Mouse (Mus musculus) cerebellum, adult 9-11 months (tissue): ENCODE results near the gene Col20a1.
A peak's percentile ranks its signal among the peaks of the same experiment; 100 is the strongest.

Experiments
- DNase-seq: peaks from one replicate; pipeline ENCODE4 v3.0.0; 2022

Col20a1 gene

GRCm38 (mm10) chr2:180986449-180986848, at the start of gene Col20a1:
Gene Col20a1 (plus strand): TSS chr2:180986535.
- DNase-seq: no peak

- DNase-seq: no peak
Measured at GRCm38 (mm10) chr2:180940187-180940586, 46.1 kb upstream of the Col20a1 start.

- no peak for DNase-seq
Measured at GRCm38 (mm10) chr2:180941869-180942268, 44.5 kb upstream of the Col20a1 start.

GRCm38 (mm10) chr2:180949947-180950346, 36.4 kb upstream of the Col20a1 start:
- no peak for DNase-seq

- peak; percentile 50 for DNase-seq
Measured at GRCm38 (mm10) chr2:180952731-180953171, 33.6 kb upstream of the Col20a1 start.

- DNase-seq: no peak
Measured at GRCm38 (mm10) chr2:180953638-180954037, 32.7 kb upstream of the Col20a1 start.

GRCm38 (mm10) chr2:180954061-180955047, 32.0 kb upstream of the Col20a1 start, which contains the start of gene Nkain4:
Gene Nkain4 (minus strand): TSS chr2:180954699.
- peak; percentile 66 for DNase-seq

GRCm38 (mm10) chr2:180959605-180960004, 26.7 kb upstream of the Col20a1 start:
- DNase-seq: no peak

- DNase-seq: no peak
Measured at GRCm38 (mm10) chr2:180960187-180960586, 26.1 kb upstream of the Col20a1 start.

DNA sequence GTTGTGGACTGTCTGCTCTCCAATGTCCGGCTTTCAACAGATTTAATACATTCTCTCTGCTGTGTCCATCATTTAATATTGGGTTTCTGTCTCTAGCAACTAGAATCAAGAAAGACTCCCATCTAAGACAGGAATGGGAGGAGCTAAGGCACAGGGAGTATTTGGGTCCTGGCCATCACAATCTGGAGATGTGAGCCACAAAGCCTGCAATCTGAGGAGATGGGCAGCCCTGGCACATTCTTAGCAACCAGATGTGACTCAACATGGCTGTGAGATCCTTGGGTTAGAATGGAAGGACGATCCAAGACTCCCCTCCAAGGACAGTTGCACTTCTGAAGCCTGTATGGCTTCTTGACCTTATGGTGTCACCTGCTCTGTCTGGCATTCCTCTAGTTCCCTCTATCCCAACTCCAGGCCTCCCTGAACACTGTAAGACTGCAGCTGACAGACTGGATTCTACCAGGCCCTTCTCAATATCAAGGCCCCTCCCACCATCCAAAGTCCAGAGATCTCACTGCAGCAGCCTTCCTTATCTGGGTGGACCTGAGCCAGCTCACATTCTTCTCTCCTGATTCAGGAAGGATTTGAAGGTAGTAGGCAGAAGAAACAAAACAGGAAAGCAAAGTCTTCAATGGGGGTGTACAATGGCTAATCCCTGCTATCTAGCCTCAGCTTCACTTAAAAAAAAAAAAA, 23.6 kb upstream of the Col20a1 start:
- DNase-seq: no peak

DNA sequence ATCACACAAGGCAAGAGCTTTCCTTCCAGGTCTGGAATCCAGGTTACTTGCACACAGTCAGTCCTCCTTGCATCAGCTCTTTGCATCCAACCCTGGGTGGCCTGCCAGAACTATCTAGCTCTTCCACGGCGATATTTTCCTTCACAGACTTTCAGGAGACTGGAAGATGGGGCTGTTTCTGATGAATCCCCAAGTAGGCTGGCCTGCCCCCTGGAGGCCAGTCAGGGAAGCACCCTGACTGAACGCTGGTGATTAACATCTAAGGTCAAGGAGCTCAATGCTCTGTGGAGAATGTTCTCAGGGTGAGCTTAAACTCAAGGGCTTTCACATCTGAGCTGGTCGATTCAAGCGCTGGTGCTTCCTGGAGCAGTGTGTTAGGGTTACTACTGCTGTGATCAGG, 22.4 kb upstream of the Col20a1 start:
- DNase-seq: peak; percentile 77

DNA sequence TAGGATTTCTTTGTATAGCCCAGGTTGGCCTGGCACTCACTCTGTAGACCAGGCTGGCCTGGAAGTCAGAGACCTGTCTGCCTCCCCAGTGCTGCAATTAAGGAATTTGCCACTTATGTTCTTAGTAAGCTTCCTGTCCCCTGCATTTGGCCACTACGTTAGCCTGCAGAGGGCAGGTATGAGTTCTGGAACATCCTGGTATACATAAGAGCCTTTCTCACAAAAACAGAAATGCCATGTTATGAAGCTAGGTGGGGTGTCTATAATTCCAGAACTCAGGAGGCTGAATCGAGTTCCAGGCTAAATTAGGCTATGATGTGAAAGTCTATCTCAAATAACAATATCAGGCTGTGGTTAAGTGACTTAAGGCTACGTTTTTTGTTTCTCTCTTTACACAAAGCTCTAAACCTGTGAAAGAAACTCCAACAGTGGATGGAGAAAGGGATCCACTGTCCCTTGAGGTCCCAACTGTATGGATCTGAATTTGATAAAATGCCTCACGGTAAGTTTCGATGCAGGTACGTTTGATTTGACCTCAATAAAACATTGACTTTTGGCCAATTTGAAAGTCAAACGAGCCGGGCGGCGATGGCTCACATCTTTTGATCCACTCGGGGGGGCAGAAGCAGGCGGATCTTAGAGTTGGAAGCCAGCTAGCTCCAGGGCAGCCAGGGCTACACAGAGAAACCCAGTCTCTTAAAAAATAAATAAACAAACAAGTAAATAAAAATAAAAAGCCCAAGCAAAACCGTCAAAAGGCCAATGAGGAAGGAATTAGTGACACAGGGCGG, 20.0 kb upstream of the Col20a1 start:
- DNase-seq: peak; percentile 50

GRCm38 (mm10) chr2:180967010-180967763, 19.1 kb upstream of the Col20a1 start, which contains the start of gene Arfgap1:
Gene Arfgap1 (plus strand): TSS chr2:180967225.
- peak; percentile 95 for DNase-seq

GRCm38 (mm10) chr2:180981133-180981532, 5.2 kb upstream of the Col20a1 start:
- DNase-seq: no peak

GRCm38 (mm10) chr2:180985635-180986034, 700 bp upstream of the Col20a1 start:
- DNase-seq: no peak

GRCm38 (mm10) chr2:180987001-180987400, 666 bp downstream of the Col20a1 start:
- DNase-seq: no peak

DNA sequence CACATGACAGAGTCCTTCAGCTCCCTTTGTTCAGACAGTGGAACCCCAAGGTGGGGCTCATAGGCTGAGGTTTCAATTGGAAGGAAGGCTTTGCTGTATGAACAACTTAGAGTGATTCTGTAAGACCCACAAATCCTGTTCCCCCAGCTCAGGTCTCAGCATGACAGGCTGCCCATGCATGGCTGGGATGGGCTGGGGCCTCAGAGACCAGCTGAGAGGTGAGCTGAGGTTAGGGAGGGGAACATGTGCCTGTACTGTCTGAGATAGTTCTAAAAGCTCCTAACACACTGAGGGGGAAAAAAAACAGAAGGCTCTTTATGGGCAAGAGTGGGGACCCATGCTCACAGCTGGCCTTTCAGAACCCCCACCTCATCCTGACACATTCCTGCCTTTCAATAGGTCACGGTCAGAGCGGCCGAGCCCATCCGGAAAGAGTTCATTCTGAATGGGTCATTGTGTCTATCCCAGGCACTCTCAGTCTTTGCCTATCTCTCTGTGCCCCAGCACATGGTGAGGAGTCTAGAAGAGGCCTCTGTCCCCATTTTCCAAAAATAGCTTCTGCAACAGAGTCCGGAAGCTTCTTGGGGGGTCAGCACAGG, 1.2 kb downstream of the Col20a1 start:
- no peak for DNase-seq

DNA sequence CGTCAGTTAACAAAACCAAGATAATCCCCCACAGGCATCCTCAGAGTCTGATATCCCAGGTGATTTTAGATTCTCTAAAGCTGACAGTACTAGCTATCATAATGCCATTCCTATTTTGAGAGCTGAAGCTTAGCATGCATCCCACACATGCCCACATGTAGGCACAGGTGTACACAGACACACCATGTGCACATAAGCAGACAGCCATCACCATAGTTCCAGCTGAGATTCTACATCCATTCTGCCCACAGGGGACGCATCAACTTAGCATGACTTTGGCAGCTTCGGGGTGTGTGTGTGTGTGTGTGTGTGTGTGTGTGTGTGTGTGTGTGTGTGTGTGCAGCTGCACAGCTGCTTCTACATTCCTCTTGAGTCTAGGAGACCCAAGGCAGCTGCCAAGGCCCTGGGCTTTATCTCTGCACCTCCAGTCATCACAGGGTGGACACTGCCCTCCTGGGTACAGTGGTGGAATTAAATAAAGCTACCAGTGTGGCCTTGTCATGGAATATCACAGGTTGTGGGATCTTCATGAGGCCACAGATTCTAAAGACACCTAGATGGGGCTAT, 2.1 kb downstream of the Col20a1 start:
- DNase-seq: no peak

GRCm38 (mm10) chr2:180988948-180989347, 2.6 kb downstream of the Col20a1 start:
- DNase-seq: no peak

DNA sequence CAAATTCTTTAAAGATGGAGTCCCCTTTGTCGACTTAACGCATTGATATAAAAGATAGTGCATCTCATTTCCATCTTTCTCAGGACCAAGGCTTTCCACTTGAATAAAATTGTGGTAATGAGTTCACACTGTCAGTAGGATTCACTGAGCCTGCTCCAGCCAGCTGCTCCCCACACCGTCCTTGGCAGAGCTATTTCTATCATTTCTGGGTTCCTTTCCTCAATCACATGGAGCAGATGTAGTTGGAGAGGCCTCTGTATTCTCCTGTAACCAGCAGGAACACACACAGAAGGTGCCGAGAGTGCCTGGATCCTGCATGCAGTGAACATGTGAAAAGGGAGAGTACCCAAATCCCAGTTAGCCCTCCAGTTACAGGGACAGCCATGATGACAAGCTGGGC, 4.0 kb downstream of the Col20a1 start:
- DNase-seq: no peak

DNA sequence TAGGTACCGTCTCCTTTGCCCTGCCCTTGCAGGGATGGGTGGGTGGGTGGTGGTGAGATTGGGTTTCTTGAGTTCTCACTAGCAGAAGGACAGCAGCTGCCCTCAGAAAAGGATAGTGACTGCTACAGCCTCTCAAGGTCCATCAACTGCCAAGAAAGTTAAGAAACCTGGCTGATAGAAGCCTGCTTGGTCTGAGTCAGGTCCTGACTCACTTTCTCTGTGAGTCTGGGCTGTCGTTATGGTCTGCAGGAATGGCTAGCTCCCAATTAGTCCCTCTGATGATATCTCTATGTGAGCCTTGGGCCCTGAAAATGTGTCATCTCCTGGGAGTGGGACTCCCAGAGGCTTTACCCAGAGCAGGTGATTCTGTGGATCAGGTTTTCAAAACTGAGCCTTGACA, 8.0 kb downstream of the Col20a1 start:
- no peak for DNase-seq
